Mouse (Mus musculus) G1E (cell line): ENCODE measurements around the gene Aurkb.

Experiments
- CTCF ChIP-seq: IDR thresholded peaks from 2 replicates; pipeline ENCODE4 v1.5.1; 2012; ENCODE audit warnings: low read depth, low read length, inconsistent platforms, mixed read lengths
- GATA1 ChIP-seq: IDR thresholded peaks from 2 replicates; pipeline ENCODE4 v1.6.1; 2012; ENCODE audit warnings: borderline replicate concordance, low read length, inconsistent platforms, mixed read lengths
- POLR2AphosphoS5 ChIP-seq: IDR thresholded peaks from 2 replicates; pipeline ENCODE4 v1.6.1; 2012; ENCODE audit warnings: low read depth, low read length, inconsistent platforms; ENCODE audit not compliant: insufficient replicate concordance
- TAL1 ChIP-seq: conservative IDR thresholded peaks from 2 replicates; pipeline ENCODE4 v1.6.1; 2012; ENCODE audit warnings: low read depth, low read length, inconsistent platforms, mixed read lengths

DNA sequence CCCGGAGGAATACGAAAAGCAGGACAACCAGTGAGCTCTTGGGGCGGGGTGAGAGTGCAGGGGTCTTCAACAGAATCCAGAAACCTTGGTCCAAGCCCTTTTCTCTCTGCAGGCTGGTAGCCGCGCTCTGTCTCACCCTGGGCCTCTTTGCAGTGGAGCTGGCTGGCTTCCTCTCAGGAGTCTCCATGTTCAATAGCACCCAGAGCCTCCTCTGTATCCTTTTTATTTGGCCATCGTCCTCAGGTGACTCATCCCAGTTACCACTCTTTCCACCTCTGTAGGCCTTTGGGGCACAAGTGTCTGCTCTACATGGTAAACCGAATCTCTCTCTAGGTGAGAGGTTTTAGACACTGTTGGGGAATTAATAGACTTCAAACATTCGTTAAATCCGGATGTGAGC lies 25.8 kb downstream of the Aurkb start:
- TF ChIP-seq CTCF (no peak), GATA1 (no peak), TAL1 (no peak), POLR2AphosphoS5 (no peak)
